In genomic region chr15:62336454-62337284, GRCm38 (mm10) we compare ENCODE assay signal across 17 mouse cellular contexts.
"Had no signal": no experiment of that assay in that cellular context is flagged by ENCODE, and none has a peak within 500 bp of the region (broad histone marks: within the 10 kb centered on the region; RNA-seq: fewer than 3 reads in every experiment).

No protein-coding gene starts in this region.

- H3K9ac ChIP-seq: limb, embryonic 13.5 days; midbrain, embryonic 13.5 days had no signal

- H3K4me1 ChIP-seq: limb, embryonic 13.5 days; midbrain, embryonic 13.5 days had no signal

- H3K27ac ChIP-seq: kidney, postnatal 0 days; layer of hippocampus, adult 2 months; limb, embryonic 13.5 days; midbrain, embryonic 13.5 days had no signal

- DNase-seq: kidney, adult 9 months; kidney, postnatal 4 days; left cerebral cortex, postnatal 4 days; lung, adult 2 months; lung, postnatal 36 days; retina, postnatal 1 day; right cerebral cortex, postnatal 4 days; spleen, adult 18-20 months; thymus, adult 18-20 months; thymus, postnatal 14 days had no signal

- H3K4me3 ChIP-seq: layer of hippocampus, adult 2 months; limb, embryonic 13.5 days; midbrain, embryonic 13.5 days had no signal

- H3K9me3 ChIP-seq: limb, embryonic 13.5 days; midbrain, embryonic 13.5 days had no signal

- H3K27me3 ChIP-seq: limb, embryonic 13.5 days; midbrain, embryonic 13.5 days had no signal

- ATAC-seq: inflammation-experienced regulatory T-cells, adult 6 months; intestine, postnatal 0 days; lung, postnatal 0 days; midbrain, embryonic 13.5 days had no signal

- H3K36me3 ChIP-seq: limb, embryonic 13.5 days; midbrain, embryonic 13.5 days had no signal

- H3K4me2 ChIP-seq: limb, embryonic 13.5 days; midbrain, embryonic 13.5 days had no signal
